Mouse (Mus musculus) T-helper 17 cell (primary cell): ENCODE data around the gene Chrnd.

Source experiments
- in situ Hi-C, 2 experiments: fragments of 300-600 bp; cut with MboI, MseI; formaldehyde crosslinking; loops; 1 replicate in 1 of 2; 2 replicates in 1 of 2; pipeline ENCODE4 v1.15.1; 2025; ENCODE audit warnings: high pct_unique_total_duplicates in 2 of 2

The Chrnd gene

DNA sequence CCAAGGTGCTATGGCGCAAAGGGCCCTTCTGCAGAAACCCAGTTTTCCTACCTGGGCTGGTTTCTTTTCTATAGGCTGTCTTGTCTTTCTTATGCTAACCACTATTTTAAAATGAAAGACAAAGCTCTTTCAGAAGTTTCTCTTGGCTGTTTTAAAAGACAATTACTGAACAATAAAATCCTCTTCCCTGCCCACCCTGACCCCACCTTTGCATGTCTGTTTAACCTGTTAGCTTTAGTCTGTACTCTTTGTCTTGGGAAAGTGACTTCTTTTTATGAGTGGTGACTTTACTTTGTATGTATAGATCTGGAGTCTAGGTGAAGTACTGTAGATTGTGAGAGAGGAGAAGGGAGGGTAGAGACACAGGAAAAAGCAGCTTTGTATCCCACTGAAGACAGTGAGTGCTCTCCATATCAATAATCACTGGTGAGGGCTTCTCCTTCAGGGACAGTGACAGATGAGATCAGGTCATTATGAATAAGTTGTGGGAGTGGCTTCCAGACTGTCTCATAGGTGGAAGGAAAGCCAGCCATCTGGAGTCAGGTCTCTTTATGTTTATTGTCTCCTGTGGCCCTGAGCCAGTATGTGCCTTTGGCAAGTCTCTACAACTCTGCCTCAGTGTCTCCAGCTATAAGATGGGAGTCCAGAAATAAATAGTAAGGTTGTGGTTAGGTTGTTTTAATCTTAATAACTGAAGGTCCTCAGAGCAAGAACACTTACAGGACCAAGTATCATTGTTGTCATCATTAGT is 36.2 kb downstream of the Chrnd start:
- in situ Hi-C loops: loop anchor here in 1 of 2 experiments (10.0 kb wide), 1 partner anchor 538 kb away; no protein-coding TSS in a partner anchor

- in situ Hi-C loops: loop anchor here in 1 of 2 experiments (10.0 kb wide), 1 partner anchor 538 kb away; no protein-coding TSS in a partner anchor
Measured at GRCm38 (mm10) chr1:87227160-87227550, 36.7 kb downstream of the Chrnd start.

GRCm38 (mm10) chr1:87230606-87231005 is 40.2 kb downstream of the Chrnd start:
- in situ Hi-C loops: no loop called here

DNA sequence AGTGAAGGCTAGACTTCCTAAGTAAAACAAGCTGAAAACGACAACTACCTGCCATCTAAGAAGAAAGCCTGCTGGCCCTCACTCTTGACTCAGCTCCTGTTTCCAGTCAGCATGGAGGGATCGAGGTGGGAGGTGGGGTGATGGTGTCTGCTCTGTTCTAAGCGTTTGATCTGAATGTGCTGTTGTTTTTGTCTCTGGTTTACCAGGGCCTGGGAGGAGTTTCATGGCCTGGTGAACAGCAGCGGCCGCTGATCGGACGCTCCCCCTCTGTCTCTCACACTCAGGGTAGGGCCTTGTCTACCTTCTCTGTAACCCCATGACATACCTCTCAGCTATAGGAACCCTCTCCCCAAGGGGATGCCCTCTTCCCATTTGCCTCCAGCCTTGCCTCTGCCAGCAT is 41.8 kb downstream of the Chrnd start:
- in situ Hi-C loops: no loop called here

GRCm38 (mm10) chr1:87239056-87239455 is 48.6 kb downstream of the Chrnd start:
- in situ Hi-C loops: no loop called here

- in situ Hi-C loops: no loop called here
Measured at GRCm38 (mm10) chr1:87243021-87243420, 52.6 kb downstream of the Chrnd start.

DNA sequence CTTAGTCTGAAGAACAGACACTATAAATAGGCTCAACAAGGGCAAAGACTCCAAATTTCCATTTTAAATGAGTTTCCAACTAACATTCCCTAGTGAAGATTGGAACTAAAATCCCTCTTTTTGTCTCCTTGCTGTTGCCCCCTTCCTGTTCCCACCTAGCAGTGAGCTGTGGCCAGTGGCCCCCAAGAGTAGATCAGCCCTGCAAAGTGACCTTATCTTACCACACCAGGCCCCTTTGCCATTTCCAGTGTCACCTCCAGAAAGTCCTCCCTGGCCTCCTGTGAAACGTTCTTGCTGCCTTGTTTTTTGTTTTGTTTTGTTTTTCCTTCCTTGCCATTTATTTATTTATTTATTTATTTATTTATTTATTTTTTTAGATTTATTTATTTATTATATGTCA is 55.0 kb downstream of the Chrnd start:
- in situ Hi-C loops: loop anchor here in 1 of 2 experiments (5.0 kb wide), 1 partner anchor 82 kb away; the partner anchor contains the start of gene Gigyf2

DNA sequence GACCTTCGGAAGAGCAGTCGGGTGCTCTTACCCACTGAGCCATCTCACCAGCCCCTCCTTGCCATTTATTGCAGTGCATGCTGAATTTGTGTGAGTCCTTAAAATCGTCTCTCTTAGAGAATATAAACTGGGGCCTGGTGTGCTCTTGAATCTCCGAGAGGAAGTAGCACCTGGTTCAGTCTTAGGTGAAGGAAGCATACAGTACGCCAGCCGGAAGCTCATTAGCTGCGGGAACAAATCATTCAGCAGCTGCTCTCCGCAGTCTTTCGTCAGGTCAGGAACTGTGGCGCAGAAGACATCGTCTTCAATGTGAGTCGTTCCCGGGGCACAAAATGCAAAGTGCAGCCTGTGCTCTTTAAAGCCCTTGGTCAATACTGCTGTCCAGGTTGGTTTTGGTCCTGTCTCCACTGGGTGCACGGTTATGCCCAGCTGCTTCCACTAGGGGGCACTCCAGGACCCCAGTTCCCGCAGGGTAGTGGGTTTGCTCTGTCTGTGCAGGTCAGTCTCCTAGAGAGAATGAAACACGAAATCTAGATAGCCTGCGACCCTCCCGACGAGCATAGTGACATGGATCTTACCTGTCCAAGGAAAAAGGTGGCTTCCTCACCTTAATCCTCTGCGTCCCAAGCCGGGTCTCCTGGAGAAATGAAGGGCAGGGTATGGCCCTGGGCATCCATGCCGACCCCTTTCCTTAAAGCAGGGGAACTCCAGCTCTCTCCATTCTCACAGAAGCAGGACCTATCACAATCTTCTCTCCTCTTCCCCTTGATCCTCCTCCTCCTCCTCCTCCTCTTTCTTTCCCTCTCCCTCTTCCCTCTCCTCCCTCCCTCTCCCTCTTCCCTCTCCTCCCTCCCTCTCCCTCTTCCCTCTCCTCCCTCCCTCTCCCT is 55.8 kb downstream of the Chrnd start:
- in situ Hi-C loops: loop anchor here in 1 of 2 experiments (5.0 kb wide), 1 partner anchor 81 kb away; the partner anchor contains the start of gene Gigyf2
